Mouse (Mus musculus) left cerebral cortex, adult 9 months (tissue): ENCODE measurements around the gene Slc4a8.
"Not testable (repeated sequence)": the region's sequence is repeated elsewhere in the genome, so short reads cannot be mapped to it uniquely, and the experiment has no call there.

Experiments used
- DNase-seq, 2 experiments: peaks; one replicate each; pipeline ENCODE4 v3.0.0; 2022; ENCODE audit warnings: low spot score in 2 of 2

The Slc4a8 gene

GRCm38 (mm10) chr15:100743238-100743637 is 18.3 kb upstream of the Slc4a8 start:
- DNase-seq = no peak

GRCm38 (mm10) chr15:100746478-100747120 is 14.9 kb upstream of the Slc4a8 start:
- DNase-seq = no peak

DNA sequence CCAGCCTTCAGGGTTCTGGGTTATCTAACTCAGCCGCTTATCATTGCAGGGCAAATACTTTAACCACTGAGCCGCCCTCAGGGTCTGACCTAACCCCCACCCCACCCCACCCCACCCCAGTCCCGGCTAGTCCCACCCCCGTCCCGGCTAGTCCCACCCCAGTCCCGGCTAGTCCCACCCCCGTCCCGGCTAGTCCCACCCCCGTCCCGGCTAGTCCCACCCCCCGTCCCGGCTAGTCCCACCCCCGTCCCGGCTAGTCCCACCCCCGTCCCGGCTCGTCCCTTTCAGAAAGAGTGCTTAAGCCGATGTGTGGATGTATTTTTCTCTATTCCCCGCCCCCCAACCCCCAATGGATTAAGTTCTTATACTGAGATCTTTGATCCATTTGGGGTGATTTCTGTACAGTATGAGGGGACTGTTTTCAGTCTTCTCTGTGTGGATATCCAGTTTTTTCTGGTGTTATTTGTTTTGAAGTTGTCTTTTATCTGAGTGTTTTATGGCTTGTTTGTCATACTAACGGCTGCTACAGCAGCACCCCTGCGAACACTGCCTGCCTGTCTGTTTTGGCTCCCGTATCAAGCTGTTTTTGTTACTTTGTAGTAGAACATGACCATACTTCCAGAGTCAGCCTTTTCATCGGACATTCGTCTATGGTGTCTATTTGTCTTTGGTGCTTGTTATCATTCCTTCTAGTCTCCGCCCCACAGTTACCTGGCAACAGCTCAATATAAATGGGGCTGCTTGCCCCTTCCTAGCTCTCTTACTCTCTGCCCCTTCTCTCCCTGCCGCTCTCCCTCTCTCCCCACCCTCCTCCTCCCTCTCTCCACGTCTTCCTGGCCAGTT is 14.2 kb upstream of the Slc4a8 start:
- no peak for DNase-seq

- no peak for DNase-seq
These were observed 13.0 kb upstream of the Slc4a8 start for GRCm38 (mm10) chr15:100748584-100748983.

GRCm38 (mm10) chr15:100749751-100750538 is 11.6 kb upstream of the Slc4a8 start:
- DNase-seq = no peak

GRCm38 (mm10) chr15:100752439-100752838 is 9.1 kb upstream of the Slc4a8 start:
- no peak for DNase-seq

DNA sequence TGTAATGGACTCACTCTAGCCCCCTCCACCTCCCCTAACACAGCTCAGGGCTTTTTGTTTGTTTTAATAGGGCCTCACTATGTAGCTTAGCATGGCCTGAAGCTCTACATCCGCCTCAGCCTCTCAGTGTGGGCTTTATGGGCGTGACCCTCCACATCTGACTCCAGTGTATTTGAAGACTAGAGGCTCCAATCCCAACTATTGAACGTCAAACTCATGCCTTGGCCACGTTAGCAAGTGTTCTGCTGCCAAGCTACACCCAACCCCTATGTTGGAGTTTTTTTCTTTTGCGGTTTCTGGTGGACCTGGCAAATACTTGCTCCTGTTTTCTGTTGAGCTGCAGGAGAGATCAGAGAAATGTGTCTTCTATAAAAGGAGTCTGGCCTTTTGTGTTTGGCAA is 8.5 kb upstream of the Slc4a8 start:
- no peak for DNase-seq

- no peak for DNase-seq
These were observed 7.5 kb upstream of the Slc4a8 start for GRCm38 (mm10) chr15:100754041-100754440.

DNA sequence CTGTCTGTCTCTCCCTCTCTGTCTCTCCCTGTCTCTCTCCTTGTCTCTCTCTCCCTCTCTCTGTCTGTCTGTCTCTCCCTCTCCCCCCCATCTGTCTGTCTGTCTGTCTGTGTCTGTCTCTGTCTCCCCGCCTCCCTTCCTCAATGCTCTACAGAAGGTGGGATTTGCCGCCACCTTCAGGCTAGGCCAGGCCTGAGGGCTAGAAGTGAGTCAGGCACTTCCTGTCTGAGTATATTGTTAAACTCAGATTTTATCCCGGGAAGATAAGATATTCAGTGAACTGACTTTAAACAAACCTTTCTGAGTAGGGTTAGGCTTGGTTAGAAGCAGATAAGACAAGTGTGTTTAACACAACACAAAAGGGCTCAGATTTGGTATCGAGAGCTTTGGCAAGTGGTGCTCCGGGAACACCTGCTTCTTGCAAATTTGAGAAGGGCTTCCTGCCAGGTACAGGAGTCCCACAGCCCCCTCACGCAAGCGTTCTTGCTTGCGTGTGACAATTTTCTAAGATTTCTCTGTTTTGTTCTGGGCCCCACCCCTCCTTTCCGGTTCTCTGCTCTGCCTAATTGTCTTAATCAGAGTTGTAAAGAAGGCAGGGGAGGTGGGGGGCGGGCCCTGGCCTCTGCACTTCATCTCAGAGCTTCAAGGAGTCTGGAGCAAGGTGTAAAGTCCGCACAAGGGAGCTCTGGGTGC is 6.6 kb upstream of the Slc4a8 start:
- no peak for DNase-seq

GRCm38 (mm10) chr15:100755498-100755859 is 6.1 kb upstream of the Slc4a8 start:
- no peak for DNase-seq

DNA sequence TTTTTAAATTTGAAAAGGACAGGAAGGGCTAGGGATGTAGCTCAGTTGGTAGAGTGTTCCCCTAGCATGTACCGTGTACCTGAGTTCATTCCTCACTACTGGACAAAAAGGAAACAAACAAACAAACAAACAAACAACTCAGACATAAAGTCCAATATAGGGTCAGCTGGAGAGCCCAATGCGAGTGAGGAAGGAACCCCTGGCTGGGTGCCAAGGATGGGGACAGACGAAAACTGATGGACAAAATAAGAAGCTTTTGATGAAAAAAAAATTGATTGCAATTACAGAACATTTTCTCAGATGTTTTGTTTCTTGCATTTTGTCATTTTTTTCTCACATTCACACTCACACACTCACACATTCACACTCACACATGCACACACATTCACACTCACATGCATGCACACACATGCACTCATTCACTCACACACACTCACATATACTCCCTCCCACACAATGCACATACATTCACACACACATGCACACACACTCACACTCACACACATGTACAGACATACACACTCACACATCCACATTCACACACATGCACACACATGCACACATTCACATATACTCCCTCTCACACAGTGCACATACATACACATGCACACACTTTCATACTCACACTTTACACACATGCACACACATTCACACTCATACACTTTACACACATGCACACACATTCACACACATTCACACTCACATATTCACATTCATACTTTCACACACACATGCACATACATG is 5.5 kb upstream of the Slc4a8 start:
- DNase-seq = no peak

DNA sequence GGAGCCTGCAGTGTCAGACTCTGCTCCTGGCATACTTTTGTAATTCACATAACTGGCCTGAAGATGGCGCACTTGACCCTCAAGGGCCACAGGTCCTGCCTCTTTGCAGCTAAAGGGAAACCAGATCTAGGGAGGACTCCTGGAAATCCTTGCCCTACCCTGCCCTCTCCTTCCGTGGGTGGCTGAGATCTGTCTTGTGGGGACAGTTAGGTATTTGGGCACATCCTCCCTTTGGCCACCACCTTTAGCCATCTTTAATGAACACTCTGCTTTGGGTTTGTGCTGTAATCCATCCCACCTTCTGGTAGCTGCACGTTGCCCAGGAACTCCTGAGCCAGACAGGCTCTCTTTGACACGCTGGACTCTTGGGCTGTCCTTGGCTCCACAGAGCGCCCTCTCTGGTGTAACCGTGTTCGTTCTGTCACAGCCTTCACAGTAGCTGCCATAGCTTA is 4.0 kb upstream of the Slc4a8 start:
- DNase-seq = peak in 1 of 2 experiments; percentile 66

- no peak for DNase-seq
These were observed 2.3 kb upstream of the Slc4a8 start for GRCm38 (mm10) chr15:100759286-100759685.

- no peak for DNase-seq
These were observed 520 bp upstream of the Slc4a8 start for GRCm38 (mm10) chr15:100761036-100761418.

DNA sequence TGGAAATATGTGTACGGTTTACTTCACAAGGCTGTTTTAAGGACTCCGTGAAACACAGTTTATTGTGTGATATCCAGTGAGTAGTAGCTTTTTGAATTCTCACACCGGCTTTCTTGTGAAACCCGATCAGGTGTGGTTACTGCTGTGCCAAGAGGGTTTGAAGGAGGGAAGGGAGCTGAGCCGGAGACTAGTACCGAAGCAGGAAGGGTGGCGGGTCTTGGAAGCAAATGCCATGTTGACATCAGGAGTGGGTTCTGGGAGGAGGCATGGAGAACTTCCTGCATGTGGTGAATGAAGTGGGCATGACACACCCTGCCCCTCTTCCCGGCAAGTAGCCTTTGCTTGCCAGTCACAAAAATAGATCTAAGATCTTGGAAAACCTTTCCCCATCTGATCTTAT is 1.1 kb downstream of the Slc4a8 start:
- DNase-seq = no peak

DNA sequence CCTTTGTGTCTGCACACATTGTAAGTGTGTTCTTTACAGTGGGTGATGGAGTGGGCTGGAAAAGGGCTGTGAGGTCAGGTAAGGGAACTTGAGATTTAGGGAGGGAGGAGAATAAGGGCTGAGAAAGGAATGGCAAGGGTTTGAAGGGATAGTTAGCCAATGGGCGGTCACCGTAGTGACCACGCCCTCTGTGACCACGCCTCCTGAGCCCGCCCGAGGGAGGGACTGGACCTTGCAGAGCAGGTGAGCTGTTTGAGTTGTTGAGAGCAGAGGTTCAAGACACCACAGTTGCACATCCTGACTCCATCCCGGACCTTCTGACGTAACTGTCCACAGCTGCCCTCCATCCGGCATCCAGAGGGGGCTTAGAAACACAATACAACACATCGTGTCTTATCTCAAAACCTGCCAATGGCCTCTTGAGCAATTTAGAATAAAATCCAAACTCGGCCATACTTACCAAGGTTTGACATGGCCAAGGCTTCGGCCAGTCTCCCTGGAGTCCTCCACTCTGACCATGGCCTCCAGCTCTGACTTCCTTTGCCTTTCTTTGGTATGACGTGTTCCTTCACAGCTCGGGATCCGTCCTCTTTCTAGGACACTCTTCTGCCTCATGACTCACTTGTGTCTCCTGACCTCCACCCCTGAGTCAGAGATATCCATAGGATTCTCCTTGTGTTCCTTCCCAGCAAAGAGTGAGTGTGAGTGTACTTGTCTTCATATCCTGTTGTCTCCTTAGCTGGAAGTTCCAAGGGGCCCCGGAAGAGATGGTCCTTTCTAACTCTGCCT is 2.8 kb downstream of the Slc4a8 start:
- no peak for DNase-seq

GRCm38 (mm10) chr15:100766826-100767225 is 5.3 kb downstream of the Slc4a8 start:
- DNase-seq = no peak

DNA sequence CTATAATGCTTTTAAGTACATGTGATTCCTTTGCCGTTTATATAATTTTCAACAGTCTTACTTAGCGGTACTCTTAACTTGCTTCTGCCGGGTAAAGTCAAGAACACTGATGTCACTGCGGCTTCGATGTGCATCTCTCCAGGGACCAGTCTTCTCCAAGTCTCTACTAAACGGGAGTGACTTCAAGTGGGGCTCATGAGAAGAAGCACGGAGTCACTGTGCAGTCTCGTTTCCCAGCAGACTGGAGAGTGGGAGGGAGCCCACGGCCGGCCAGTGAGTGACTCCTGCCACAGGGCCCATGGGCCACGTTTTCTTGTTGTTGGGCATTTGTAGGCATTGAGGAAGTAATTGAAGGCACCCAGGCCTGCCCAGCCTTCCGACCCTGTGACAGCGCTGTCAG is 6.3 kb downstream of the Slc4a8 start:
- no peak for DNase-seq

GRCm38 (mm10) chr15:100769023-100769422 is 7.5 kb downstream of the Slc4a8 start:
- DNase-seq = not testable (repeated sequence)

- no peak for DNase-seq
These were observed 8.8 kb downstream of the Slc4a8 start for GRCm38 (mm10) chr15:100770338-100770737.
